Mouse (Mus musculus) lung, adult 2 months (tissue): ENCODE results near the gene Zbtb45.

Experiments
- CTCF ChIP-seq: fragments of 200-500 bp; IDR thresholded peaks from 2 replicates; pipeline ENCODE4 v1.5.1; 2011; ENCODE audit warnings: mild to moderate bottlenecking, low read length, control low read depth; ENCODE audit not compliant: insufficient read depth
- POLR2A ChIP-seq: fragments of 200-500 bp; IDR thresholded peaks from 2 replicates; pipeline ENCODE4 v1.6.1; 2011; ENCODE audit warnings: low read depth, mild to moderate bottlenecking, control low read depth, low read length, borderline replicate concordance; ENCODE audit errors: extremely low read depth

- TF ChIP-seq CTCF (no peak), POLR2A (no peak)
These were observed 22.1 kb upstream of the Zbtb45 start for GRCm38 (mm10) chr7:13031983-13032382.
